Mouse (Mus musculus) forebrain, embryonic 11.5 days (tissue): ENCODE data around the gene Ppp3r1. TPM values are rescaled to one million over a fixed set of nuclear protein-coding genes. Genes with fewer than 3 reads are reported as not detected.

Experiments used
- ATAC-seq: fragments of 200-750 bp; cut with Nextera tagmentation; replicated peaks from 2 replicates; pipeline ENCODE4 v1.8.0; 2017; ENCODE audit warnings: moderate TSS enrichment; ENCODE audit not compliant: low FRiP score
- DNase-seq: peaks from one replicate; pipeline ENCODE4 v3.0.0-alpha.2; 2017; ENCODE audit warnings: low spot score
- H3K27ac ChIP-seq: fragments of 300-500 bp; sonication (generic); 2 replicates; pipeline ENCODE4 v1.5.1; 2014; ENCODE audit warnings: low read depth, low read length
- H3K27me3 ChIP-seq: fragments of 300-500 bp; sonication (generic); 2 replicates; pipeline ENCODE4 v1.6.1; 2014; ENCODE audit warnings: mild to moderate bottlenecking, low read length, mixed read lengths; ENCODE audit not compliant: control insufficient read depth, insufficient read depth
- H3K36me3 ChIP-seq: fragments of 300-500 bp; sonication (generic); 2 replicates; pipeline ENCODE4 v1.6.1; 2014; ENCODE audit warnings: mild to moderate bottlenecking, low read length, moderate library complexity, mixed read lengths; ENCODE audit not compliant: control insufficient read depth, insufficient read depth
- H3K4me1 ChIP-seq: fragments of 300-500 bp; sonication (generic); replicated peaks from 2 replicates; pipeline ENCODE4 v1.6.1; 2014; ENCODE audit warnings: low read length, mixed read lengths; ENCODE audit not compliant: control insufficient read depth, insufficient read depth
- H3K4me2 ChIP-seq: fragments of 300-500 bp; sonication (generic); 2 replicates; pipeline ENCODE4 v1.6.1; 2014; ENCODE audit warnings: low read depth, mild to moderate bottlenecking, low read length, moderate library complexity, mixed read lengths; ENCODE audit not compliant: severe bottlenecking
- H3K4me3 ChIP-seq: fragments of 300-500 bp; sonication (generic); 2 replicates; pipeline ENCODE4 v1.5.1; 2014; ENCODE audit warnings: low read depth, low read length
- H3K9ac ChIP-seq: fragments of 300-500 bp; sonication (generic); 2 replicates; pipeline ENCODE4 v1.6.1; 2014; ENCODE audit warnings: low read length
- H3K9me3 ChIP-seq: fragments of 300-500 bp; sonication (generic); 2 replicates; pipeline ENCODE4 v1.6.1; 2016; ENCODE audit warnings: low read length, mixed read lengths; ENCODE audit not compliant: control insufficient read depth
- WGBS: fragments of 180-500 bp; shearing (Covaris S2); extraction: QIAGEN DNeasy Blood & Tissue Kit; methylation state at CpG from one replicate; pipeline ENCODE4 v1.1.7; 2014; 5-methylcytosine and 5-hydroxymethylcytosine counted together
- polyA plus RNA-seq: library from polyadenylated mRNA; unstranded; fragments of >200 nt; fragmentation: Nextera tagmentation; extraction: Ambion mirVana; gene quantifications from 2 replicates; pipeline ENCODE4 v1.2.1, GENCODE M21; 2014

Ppp3r1 gene
- polyA plus RNA-seq, 1 experiment from 2014 or later: 103 TPM

DNA sequence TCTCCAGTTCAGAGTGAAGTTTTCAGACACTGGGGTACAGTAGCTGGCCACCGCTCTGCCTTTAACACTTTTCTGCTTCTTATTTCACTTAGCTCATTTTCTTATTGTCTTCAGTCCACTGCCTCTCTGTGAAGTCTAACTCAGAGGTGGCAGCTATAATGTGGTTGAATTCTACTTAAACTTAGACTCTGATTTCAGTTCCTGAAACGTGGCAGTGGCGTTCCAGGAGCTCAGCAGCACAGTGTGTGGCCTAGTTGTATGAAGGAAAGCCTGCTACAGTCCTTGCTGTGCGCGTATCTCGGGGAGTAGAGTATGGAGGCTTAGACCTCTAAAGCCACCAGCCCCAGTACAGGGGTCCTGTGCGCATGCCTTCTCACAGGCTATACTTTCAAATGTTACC, 7.6 kb downstream of the Ppp3r1 start:
- peaks cover 3% of the 10 kb centered on the region; the same call in 1 of the 2 replicates for H3K4me1 ChIP-seq
- no peaks in the 10 kb centered on the region for H3K27me3 ChIP-seq
- ATAC-seq (no peak), DNase-seq (no peak)
- H3K27ac ChIP-seq: no peak overlapping the region
- no peak overlapping the region for H3K9ac ChIP-seq
- H3K36me3 ChIP-seq: no peaks in the 10 kb centered on the region
- no peak overlapping the region for H3K4me2 ChIP-seq
- WGBS: 87% methylated on average over 7 of the region's 7 CpGs
- no peak overlapping the region for H3K4me3 ChIP-seq
- H3K9me3 ChIP-seq: no peaks in the 10 kb centered on the region

DNA sequence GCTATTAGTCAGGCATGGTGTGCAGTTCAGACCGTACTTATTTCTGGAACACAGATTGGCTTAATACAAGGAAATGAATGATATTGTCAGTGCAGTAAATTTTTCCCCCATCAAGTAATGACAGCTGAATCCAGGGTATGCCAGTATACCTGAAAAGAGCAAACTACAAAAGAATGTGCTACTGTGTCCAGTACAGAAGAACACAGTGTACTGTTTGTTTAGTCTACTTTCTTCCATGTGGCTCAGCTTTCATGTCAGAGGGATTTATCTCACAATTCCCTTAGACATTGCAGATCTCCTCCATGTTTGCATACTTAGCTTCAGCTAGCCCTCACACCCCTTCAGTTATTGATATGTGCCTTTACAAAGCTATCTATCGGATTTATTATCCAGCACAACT, 10.2 kb downstream of the Ppp3r1 start:
- H3K27ac ChIP-seq: no peak overlapping the region
- ATAC-seq (no peak), DNase-seq (no peak)
- no peaks in the 10 kb centered on the region for H3K27me3 ChIP-seq
- H3K4me3 ChIP-seq: no peak overlapping the region
- no peak overlapping the region for H3K4me2 ChIP-seq
- no peaks in the 10 kb centered on the region for H3K36me3 ChIP-seq
- no peak overlapping the region for H3K9ac ChIP-seq
- WGBS: 93% methylated on average over 2 of the region's 2 CpGs
- H3K4me1 ChIP-seq: no peaks in the 10 kb centered on the region
- H3K9me3 ChIP-seq: no peaks in the 10 kb centered on the region

DNA sequence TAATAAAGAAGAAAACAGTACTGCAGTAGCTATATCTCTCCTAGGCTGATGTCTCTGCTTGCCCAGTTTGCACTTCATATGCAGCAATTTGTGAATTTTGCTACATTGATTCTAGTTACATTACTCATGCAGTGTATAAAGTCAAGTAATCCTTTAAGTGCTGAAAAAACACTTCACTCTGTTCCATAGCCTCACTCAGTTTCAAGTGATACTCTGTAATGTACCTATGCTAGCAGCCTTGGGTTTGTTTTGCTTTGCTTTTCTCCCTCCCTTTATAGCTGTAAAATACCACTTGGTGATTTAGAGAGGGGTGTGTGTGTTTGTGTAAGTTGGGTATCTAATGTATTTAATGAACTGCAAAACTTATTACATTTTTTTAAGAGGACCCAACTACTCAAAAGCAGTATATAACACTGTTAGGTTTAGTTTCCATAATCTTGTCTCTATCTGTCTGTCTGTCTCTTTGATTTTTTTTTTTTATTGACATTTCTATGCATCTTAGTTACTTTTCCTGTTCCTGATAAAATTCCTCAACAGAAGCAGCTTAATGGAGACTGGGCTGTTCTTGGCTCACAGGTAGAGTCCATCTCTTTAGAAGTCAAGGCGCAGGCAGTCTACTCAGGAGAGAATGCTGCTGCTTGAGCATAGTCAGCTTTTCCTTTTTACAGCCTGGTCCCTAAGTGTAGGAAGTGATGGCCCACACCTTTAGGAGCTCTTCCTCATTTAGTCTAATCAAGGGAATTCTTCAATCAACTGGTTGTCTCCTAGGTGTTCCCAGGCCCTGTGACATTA, 12.1 kb downstream of the Ppp3r1 start:
- H3K36me3 ChIP-seq: no peaks in the 10 kb centered on the region
- H3K27ac ChIP-seq: no peak overlapping the region
- 97% methylated on average over 1 of the region's 1 CpGs for WGBS
- DNase-seq (no peak), ATAC-seq (no peak)
- H3K4me2 ChIP-seq: no peak overlapping the region
- H3K9ac ChIP-seq: no peak overlapping the region
- no peaks in the 10 kb centered on the region for H3K4me1 ChIP-seq
- no peaks in the 10 kb centered on the region for H3K9me3 ChIP-seq
- no peaks in the 10 kb centered on the region for H3K27me3 ChIP-seq
- H3K4me3 ChIP-seq: no peak overlapping the region

DNA sequence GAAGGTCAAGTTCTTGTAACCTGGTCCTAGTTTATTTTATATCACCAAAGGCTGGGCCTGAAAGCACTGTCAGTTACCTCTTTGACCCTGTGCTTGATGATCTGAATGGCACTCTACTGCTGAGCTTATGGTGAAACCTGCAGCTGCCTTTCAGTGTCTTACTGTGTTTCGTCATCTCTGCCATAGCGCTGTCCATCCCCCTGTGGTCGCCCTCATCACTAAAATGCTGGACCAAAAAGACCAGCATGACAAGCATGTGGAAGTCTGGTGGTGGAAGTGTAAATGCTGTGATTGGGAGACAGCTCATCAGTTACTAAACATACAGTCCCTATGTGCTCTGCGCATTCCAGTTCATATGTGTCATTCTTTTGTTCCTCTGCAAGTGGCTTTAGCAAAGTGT, 13.2 kb downstream of the Ppp3r1 start:
- Histone ChIP-seq H3K4me2 (no peak overlapping the region), H3K9ac (no peak overlapping the region), H3K4me1 (no peaks in the 10 kb centered on the region), H3K4me3 (no peak overlapping the region), H3K27me3 (no peaks in the 10 kb centered on the region), H3K9me3 (no peaks in the 10 kb centered on the region), H3K27ac (no peak overlapping the region), H3K36me3 (no peaks in the 10 kb centered on the region)
- DNase-seq (no peak), ATAC-seq (no peak)
- 94% methylated on average over 4 of the region's 4 CpGs for WGBS

DNA sequence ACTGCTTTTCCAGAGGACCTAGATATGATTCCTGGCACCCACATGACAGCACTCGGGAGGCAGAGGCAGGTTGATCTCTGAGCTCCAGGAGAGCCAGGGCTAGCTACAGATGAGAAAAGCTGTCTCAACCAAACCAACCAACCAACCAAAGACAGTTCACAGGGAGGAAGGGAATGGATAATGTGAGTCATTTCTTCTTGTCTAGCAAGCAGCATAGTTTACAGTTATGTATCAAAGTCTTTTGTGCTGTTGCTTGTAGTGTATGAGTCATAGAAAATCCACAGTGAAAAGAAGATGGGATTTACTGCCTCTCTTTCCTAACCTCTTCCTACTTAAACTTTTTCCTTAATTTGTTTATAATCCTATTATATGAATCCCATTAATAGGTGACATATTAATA, 17.6 kb downstream of the Ppp3r1 start:
- Histone ChIP-seq H3K36me3 (no peaks in the 10 kb centered on the region), H3K4me2 (no peak overlapping the region), H3K27me3 (no peaks in the 10 kb centered on the region), H3K4me3 (no peak overlapping the region), H3K9me3 (no peaks in the 10 kb centered on the region), H3K27ac (no peak overlapping the region), H3K4me1 (no peaks in the 10 kb centered on the region), H3K9ac (no peak overlapping the region)
- ATAC-seq: no peak
- no peak for DNase-seq
- 93% methylated on average over 1 of the region's 1 CpGs for WGBS

DNA sequence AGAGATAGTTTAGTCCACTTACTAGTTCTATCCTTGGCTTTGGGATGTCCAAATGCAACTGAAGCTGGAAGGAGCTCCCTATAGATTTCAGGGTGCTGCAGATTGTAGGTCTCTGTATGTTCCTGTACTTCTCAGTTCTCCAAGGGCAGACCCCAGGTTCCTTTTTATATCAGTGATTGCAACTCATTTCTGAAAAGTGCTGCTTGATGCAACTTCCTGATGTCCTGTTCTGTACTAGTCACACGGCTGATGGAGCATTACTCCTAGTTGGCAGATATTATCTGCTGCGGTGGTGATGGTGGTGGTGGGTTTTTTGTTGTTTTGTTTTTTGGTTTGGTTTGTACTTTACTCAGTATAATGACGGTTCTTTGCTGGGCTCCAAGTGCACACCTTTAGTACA, 21.7 kb downstream of the Ppp3r1 start:
- no peak overlapping the region for H3K4me3 ChIP-seq
- H3K27ac ChIP-seq: no peak overlapping the region
- no peak overlapping the region for H3K9ac ChIP-seq
- DNase-seq (no peak), ATAC-seq (no peak)
- H3K4me1 ChIP-seq: no peaks in the 10 kb centered on the region
- no peaks in the 10 kb centered on the region; the same call in 1 of the 2 replicates for H3K36me3 ChIP-seq
- no peaks in the 10 kb centered on the region for H3K27me3 ChIP-seq
- WGBS: 88% methylated on average over 3 of the region's 3 CpGs
- no peaks in the 10 kb centered on the region for H3K9me3 ChIP-seq
- no peak overlapping the region for H3K4me2 ChIP-seq

DNA sequence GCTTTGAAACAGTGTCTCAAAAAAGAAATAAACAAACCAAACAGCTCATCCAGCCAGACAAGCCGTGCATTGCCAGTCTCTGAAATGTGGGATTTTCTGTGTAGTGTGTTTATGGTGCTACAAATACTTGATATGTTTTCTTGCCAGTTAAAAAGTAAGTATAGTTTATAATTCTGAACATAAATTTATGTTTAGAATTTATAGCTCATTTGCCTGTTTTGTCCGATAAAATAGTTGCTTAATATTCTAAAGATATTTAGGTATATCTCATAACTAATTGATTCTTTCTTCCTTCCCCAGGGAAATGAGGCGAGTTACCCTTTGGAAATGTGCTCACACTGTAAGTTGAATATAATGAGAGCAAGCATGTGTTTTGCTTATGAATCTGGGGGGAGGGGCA, 22.7 kb downstream of the Ppp3r1 start, which contains the start of gene Wdr92:
Gene Wdr92, plus strand, starts transcription at position 301 of the 400 bp plus-strand sequence.
- WGBS: 90% methylated on average over 3 of the region's 3 CpGs
- ATAC-seq: no peak
- Histone ChIP-seq H3K27me3 (no peaks in the 10 kb centered on the region), H3K27ac (no peak within 1 kb of the TSS), H3K4me2 (no peak within 1 kb of the TSS), H3K9me3 (no peaks in the 10 kb centered on the region), H3K36me3 (no peaks in the 10 kb centered on the region; the same call in 1 of the 2 replicates), H3K4me3 (no peak within 1 kb of the TSS), H3K9ac (no peak within 1 kb of the TSS), H3K4me1 (no peaks in the 10 kb centered on the region)
- no peak for DNase-seq

DNA sequence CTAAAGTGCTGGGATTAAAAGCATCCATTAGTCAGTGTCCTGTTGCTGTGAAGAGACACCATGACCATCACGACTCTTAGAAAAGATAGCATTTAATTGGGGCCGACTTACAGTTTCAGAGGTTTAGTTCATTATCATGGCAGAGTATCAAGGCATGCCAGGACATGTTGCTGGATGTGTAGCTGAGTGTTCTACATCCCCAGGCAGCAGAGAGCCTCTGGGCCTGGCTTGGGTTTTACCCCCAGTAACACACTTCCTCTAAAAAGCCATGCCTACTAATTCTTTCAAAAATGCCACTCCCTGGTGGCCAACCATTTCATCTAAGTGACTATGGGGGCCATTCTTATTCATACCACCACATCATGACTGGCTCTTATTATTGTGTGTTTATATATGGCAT, 24.1 kb downstream of the Ppp3r1 start:
- H3K36me3 ChIP-seq: no peaks in the 10 kb centered on the region; the same call in 1 of the 2 replicates
- H3K27ac ChIP-seq: no peak overlapping the region
- no peaks in the 10 kb centered on the region for H3K27me3 ChIP-seq
- H3K4me2 ChIP-seq: no peak overlapping the region
- H3K9me3 ChIP-seq: no peaks in the 10 kb centered on the region
- no peak overlapping the region for H3K9ac ChIP-seq
- ATAC-seq: no peak
- 91% methylated on average over 2 of the region's 2 CpGs for WGBS
- no peak for DNase-seq
- H3K4me3 ChIP-seq: no peak overlapping the region
- no peaks in the 10 kb centered on the region for H3K4me1 ChIP-seq

DNA sequence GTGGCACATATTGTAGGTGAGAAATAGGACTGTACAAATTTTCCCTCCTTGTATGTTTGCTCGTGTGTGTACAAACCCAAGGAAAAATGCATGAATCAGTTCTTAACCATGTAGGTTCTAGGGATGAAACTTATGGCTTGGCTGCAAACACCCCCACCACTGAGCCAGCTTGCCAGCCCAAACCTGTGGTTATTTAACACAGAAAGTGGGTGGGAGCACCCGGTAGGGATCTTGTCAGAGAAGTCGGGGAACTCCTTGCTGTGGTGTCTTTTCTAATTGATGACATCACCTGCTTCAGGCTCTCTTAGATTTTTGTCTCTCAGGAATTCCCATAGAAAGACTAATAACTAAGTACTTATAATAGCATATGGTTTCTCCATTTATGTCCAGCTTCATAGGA, 28.6 kb downstream of the Ppp3r1 start:
- H3K27me3 ChIP-seq: no peaks in the 10 kb centered on the region
- H3K36me3 ChIP-seq: no peaks in the 10 kb centered on the region; the same call in 1 of the 2 replicates
- H3K4me3 ChIP-seq: no peak overlapping the region
- DNase-seq: no peak
- H3K9ac ChIP-seq: no peak overlapping the region
- H3K27ac ChIP-seq: no peak overlapping the region
- H3K9me3 ChIP-seq: no peaks in the 10 kb centered on the region
- H3K4me1 ChIP-seq: no peaks in the 10 kb centered on the region
- no peak overlapping the region for H3K4me2 ChIP-seq
- WGBS: 75% methylated on average over 3 of the region's 3 CpGs
- ATAC-seq: no peak
